Mouse (Mus musculus) midbrain, postnatal 0 days (tissue): ENCODE measurements at regions not wholly inside any gene's neighbourhood (a gene's known extent, or its start where the extent isn't known, plus 50 kb on each side); places are given as distances from the start of the nearest gene placed in this dataset.

Experiments used
- ATAC-seq: fragments of 200-750 bp; cut with Nextera tagmentation; 2 replicates; pipeline ENCODE4 v1.8.0; 2017; ENCODE audit warnings: moderate number of reproducible peaks, mild to moderate bottlenecking, moderate TSS enrichment, moderate library complexity; ENCODE audit not compliant: low FRiP score
- DNase-seq: peaks from one replicate; pipeline ENCODE4 v3.0.0-alpha.2; 2015; ENCODE audit warnings: low spot score
- H3K27ac ChIP-seq: fragments of 300-500 bp; sonication (generic); 2 replicates; pipeline ENCODE4 v1.5.1; 2014; ENCODE audit warnings: low read depth, mild to moderate bottlenecking, low read length, mixed read lengths
- H3K27me3 ChIP-seq: fragments of 300-500 bp; sonication (generic); 2 replicates; pipeline ENCODE4 v1.6.1; 2014; ENCODE audit warnings: low read length, control low read depth, mixed read lengths; ENCODE audit not compliant: insufficient read depth
- H3K36me3 ChIP-seq: fragments of 300-500 bp; sonication (generic); 2 replicates; pipeline ENCODE4 v1.6.1; 2014; ENCODE audit warnings: low read length, control low read depth, mixed read lengths; ENCODE audit not compliant: insufficient read depth
- H3K4me1 ChIP-seq: fragments of 300-500 bp; sonication (generic); 2 replicates; pipeline ENCODE4 v1.6.1; 2014; ENCODE audit warnings: mild to moderate bottlenecking, control low read depth, antibody characterized with exemption, low read length, mixed read lengths; ENCODE audit not compliant: insufficient read depth
- H3K4me2 ChIP-seq: fragments of 300-500 bp; sonication (generic); 2 replicates; pipeline ENCODE4 v1.6.1; 2014; ENCODE audit warnings: low read depth, mild to moderate bottlenecking, low read length, mixed read lengths; ENCODE audit not compliant: poor library complexity, severe bottlenecking
- H3K4me3 ChIP-seq: fragments of 300-500 bp; sonication (generic); 2 replicates; pipeline ENCODE4 v1.5.1; 2014; ENCODE audit warnings: low read depth, mild to moderate bottlenecking, low read length, moderate library complexity
- H3K9ac ChIP-seq: fragments of 300-500 bp; sonication (generic); replicated peaks from 2 replicates; pipeline ENCODE4 v1.6.1; 2014; ENCODE audit warnings: mild to moderate bottlenecking, low read length, moderate library complexity, mixed read lengths; ENCODE audit not compliant: poor library complexity, severe bottlenecking
- H3K9me3 ChIP-seq: fragments of 300-500 bp; sonication (generic); 2 replicates; pipeline ENCODE4 v1.6.1; 2016; ENCODE audit warnings: low read length, control low read depth
- CTCF ChIP-seq: IDR thresholded peaks from 2 replicates; pipeline ENCODE4 v1.5.1; 2016; ENCODE audit warnings: antibody characterized with exemption, mild to moderate bottlenecking
- WGBS: fragments of 180-500 bp; shearing (Covaris S2); extraction: QIAGEN DNeasy Blood & Tissue Kit; methylation state at CpG from one replicate; pipeline ENCODE4 v1.1.7; 2014; 5-methylcytosine and 5-hydroxymethylcytosine counted together

GRCm38 (mm10) chr4:142900792-142901191 is 312.0 kb downstream of the Prdm2 start:
- no peak for ATAC-seq
- Histone ChIP-seq H3K27ac (no peak overlapping the region), H3K27me3 (no peaks in the 10 kb centered on the region), H3K4me3 (no peak overlapping the region), H3K4me2 (no peak overlapping the region), H3K4me1 (no peaks in the 10 kb centered on the region), H3K36me3 (no peaks in the 10 kb centered on the region), H3K9me3 (0 out of 2 replicates have a peak, but pooled peaks cover 6% of the 10 kb centered on the region), H3K9ac (no peak overlapping the region)
- TF ChIP-seq CTCF: no peak
- WGBS: 87% methylated on average over 9 of the region's 9 CpGs
- peak; percentile 11 for DNase-seq

GRCm38 (mm10) chr4:142898994-142899393 is 313.8 kb downstream of the Prdm2 start:
- Histone ChIP-seq H3K4me2 (no peak overlapping the region), H3K9ac (no peak overlapping the region), H3K4me1 (no peaks in the 10 kb centered on the region), H3K4me3 (no peak overlapping the region), H3K9me3 (0 out of 2 replicates have a peak, but pooled peaks cover 6% of the 10 kb centered on the region), H3K27me3 (no peaks in the 10 kb centered on the region), H3K27ac (no peak overlapping the region), H3K36me3 (no peaks in the 10 kb centered on the region)
- ATAC-seq (no peak), DNase-seq (no peak)
- 94% methylated on average over 1 of the region's 1 CpGs for WGBS
- TF ChIP-seq CTCF: no peak

GRCm38 (mm10) chr4:142890711-142891110 is 322.1 kb downstream of the Prdm2 start:
- Histone ChIP-seq H3K9ac (no peak overlapping the region), H3K27ac (no peak overlapping the region), H3K9me3 (no peaks in the 10 kb centered on the region), H3K4me2 (no peak overlapping the region), H3K4me1 (no peaks in the 10 kb centered on the region), H3K4me3 (no peak overlapping the region), H3K36me3 (no peaks in the 10 kb centered on the region), H3K27me3 (no peaks in the 10 kb centered on the region)
- no peak for DNase-seq
- ATAC-seq: no peak
- 96% methylated on average over 1 of the region's 1 CpGs for WGBS
- TF ChIP-seq CTCF: no peak

GRCm38 (mm10) chr4:142888891-142889290 is 323.9 kb downstream of the Prdm2 start:
- H3K9ac ChIP-seq: no peak overlapping the region
- no peak overlapping the region for H3K27ac ChIP-seq
- no peaks in the 10 kb centered on the region for H3K4me1 ChIP-seq
- no peaks in the 10 kb centered on the region for H3K9me3 ChIP-seq
- WGBS: 91% methylated on average over 4 of the region's 4 CpGs
- no peak overlapping the region for H3K4me2 ChIP-seq
- TF ChIP-seq CTCF: no peak
- DNase-seq: no peak
- no peaks in the 10 kb centered on the region for H3K36me3 ChIP-seq
- no peaks in the 10 kb centered on the region for H3K27me3 ChIP-seq
- H3K4me3 ChIP-seq: no peak overlapping the region
- ATAC-seq: no peak

GRCm38 (mm10) chr4:142887876-142888275 is 324.9 kb downstream of the Prdm2 start:
- Histone ChIP-seq H3K4me3 (no peak overlapping the region), H3K9ac (no peak overlapping the region), H3K4me1 (no peaks in the 10 kb centered on the region), H3K36me3 (no peaks in the 10 kb centered on the region), H3K27me3 (no peaks in the 10 kb centered on the region), H3K4me2 (no peak overlapping the region), H3K27ac (no peak overlapping the region), H3K9me3 (no peaks in the 10 kb centered on the region)
- ATAC-seq (no peak), DNase-seq (peak; percentile 48)
- WGBS: 66% methylated on average over 6 of the region's 6 CpGs
- TF ChIP-seq CTCF: no peak

- TF ChIP-seq CTCF: peak; percentile 75
- H3K9me3 ChIP-seq: no peaks in the 10 kb centered on the region
- H3K9ac ChIP-seq: no peak overlapping the region
- no peak overlapping the region for H3K4me3 ChIP-seq
- peak; percentile 81 for DNase-seq
- peak; percentile 20; the same call in 1 of the 2 replicates for ATAC-seq
- 5% methylated on average over 2 of the region's 2 CpGs for WGBS
- H3K4me1 ChIP-seq: no peaks in the 10 kb centered on the region
- H3K36me3 ChIP-seq: no peaks in the 10 kb centered on the region
- H3K27ac ChIP-seq: no peak overlapping the region
- no peaks in the 10 kb centered on the region for H3K27me3 ChIP-seq
- no peak overlapping the region for H3K4me2 ChIP-seq
Observed at GRCm38 (mm10) chr4:142880323-142880759, 332.5 kb downstream of the Prdm2 start.
